Mouse (Mus musculus) 3134 (cell line): ENCODE data around the gene Ldb2.

Experiments
- DNase-seq: peaks from one replicate; pipeline ENCODE4 v3.0.0-alpha.2; 2011; ENCODE audit warnings: low spot score; ENCODE audit not compliant: insufficient read length; ENCODE audit errors: extremely low read depth

The Ldb2 gene

DNA sequence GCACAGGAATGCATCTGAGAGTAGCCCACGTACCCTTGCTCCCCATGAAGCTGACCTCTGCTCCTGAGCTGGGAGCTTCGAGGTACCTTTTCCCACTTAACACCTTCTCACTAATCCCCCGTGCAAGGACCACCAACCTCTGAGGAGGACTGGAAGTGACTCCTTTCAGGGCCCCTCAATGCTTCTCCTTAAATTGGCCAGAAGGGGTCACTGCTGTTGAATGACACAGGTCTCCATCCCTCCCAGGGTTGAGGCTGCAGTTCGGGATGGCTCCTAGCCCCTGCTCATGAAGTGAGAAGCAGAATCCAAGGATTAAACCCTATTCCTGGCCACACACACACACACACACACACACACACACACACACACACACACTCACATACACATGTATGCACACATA is 323.1 kb downstream of the Ldb2 start:
- no peak for DNase-seq

- DNase-seq, result no peak
Measured at GRCm38 (mm10) chr5:44475543-44475942, 323.9 kb downstream of the Ldb2 start.

DNA sequence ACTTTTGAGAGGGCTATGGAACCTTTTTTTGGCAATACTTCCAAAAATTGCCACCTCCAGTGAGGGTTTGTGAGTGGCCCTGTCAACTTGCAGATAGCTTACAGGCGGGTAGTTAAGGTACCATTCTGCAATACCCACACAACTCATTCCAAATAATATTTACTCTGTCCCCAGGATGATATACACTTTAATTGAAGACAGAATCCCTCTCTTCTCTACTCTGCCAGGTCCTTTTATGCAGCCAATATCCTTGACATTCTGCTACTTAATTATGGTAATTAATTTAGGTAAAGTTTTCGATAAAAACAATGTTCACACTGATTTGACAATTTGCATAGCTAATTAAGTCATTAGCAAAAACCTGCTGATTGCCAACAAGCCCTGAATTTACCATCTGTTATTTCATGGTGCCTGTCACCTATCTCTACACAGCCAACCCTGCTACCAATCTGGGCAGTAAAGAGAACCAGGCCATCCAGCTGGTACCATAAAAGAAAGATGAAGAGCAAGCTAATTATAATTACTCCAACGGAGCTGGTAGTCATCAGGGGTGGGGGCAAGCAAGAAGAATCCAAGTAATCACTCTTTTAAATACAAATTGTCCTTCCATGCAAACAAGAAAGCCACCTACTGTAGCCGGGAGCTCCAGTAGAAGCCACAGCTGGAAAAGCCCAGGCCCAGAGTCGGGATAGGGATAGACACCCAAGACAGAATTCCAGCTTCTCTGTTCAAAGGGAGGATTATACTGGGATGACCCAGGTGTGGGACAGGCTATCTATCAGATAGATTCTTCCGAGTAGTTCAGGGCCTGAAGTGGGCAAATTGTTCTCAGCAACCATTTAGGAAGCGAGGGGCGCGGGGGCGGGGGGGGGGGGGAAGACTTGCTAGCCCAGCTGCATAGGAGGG is 325.4 kb downstream of the Ldb2 start:
- DNase-seq, result no peak

DNA sequence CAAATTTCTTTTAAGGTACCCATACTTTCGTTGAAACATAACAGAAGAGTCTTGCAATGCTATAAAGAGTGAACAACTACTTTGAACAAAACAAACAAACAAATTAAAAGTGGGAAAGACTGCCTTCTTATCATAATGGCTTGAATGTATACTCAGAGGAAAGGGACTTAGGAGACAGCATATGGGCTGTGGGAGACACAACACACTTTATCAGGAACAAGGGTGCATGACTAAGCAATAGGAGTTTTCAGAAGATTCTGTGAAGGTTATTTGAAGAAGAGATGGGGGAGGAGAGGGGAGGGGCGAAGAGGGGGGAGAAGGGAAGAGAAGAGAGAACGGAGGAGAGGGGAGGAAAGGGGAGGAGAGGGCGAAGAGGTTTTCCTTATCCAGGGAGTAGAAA is 334.2 kb downstream of the Ldb2 start:
- no peak for DNase-seq
